Mouse (Mus musculus) right cerebral cortex, adult 18-20 months (tissue): ENCODE measurements around the gene Ttc13.

Source experiments
- DNase-seq: peaks from one replicate; pipeline ENCODE4 v3.0.0; 2022; ENCODE audit warnings: mixed read lengths

Ttc13 gene

DNA sequence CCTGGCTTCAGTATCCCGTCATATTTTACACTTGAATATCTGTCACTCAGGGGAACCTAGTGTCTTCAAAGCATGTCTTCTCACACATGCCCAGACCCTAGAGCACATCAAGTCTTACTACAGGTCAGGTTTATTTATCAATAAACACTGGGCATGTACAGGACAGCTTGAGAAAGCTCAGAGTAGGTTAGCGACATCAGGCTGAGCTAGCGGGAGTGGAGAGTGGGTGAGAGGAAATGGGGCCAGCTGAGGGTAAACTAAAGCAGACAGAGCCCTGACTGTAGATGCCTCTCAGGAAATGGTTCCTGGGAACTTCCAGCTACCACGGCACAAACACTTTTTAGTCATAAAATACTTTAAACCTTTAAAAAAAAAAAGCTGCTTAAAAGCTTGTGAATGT is 18.3 kb downstream of the Ttc13 start:
- no peak for DNase-seq

DNA sequence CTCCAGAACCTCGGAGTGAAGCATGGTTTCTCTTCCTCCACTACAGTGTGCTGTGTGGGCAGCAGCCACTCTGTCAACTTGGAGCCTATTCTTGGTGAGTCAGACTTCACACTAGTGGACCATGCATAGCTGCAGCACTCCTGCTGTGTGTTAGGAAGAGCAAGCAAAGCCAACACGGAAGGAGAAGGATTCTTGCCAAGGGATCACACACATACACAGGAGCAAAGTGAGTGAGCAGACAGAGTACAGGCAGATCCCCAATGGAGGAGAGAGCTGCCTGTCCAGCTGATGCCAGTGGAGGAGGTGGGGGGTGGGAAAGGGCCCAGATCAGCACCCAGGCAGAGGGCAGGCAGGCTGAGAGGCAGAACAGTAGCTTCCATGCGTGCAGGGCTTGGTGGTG is 19.6 kb downstream of the Ttc13 start:
- peak; percentile 57 for DNase-seq

DNA sequence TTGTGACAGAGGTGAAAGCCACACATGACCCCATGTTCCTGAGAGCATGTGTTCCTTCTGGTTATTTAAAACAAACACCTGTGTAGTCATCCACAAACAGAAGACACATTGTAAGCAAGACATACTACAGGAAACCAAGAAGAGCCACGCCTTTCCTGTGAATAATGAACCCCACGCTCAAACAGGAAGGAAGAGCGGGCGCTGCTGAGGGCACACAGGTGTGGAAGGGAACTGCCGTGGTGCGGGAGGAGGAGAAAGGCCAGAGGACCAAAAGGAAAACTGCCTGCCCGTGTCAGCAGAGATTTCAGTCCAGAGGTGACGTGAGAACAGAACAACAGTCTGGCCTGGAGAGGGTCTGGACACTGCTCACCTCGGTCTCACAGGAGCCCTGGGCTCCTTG is 20.8 kb downstream of the Ttc13 start:
- no peak for DNase-seq

DNA sequence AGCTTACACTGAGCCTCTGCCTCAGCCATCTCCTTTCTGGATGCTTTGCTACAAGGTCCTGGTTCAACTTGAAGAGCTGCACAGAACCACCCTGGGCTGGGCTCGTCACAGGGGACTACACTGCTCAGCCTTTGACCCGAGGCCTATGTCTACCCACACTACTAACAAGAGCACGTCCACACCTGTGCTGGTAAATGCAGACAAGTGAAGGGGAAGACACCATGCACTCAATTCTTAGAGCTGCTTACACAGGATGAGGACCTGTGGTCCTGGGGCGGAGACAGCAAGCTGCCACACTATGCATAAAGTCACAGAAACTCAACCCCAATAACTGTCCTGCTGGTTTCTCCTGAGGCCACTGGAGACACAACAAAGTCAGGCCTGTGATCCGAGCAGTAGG is 21.5 kb downstream of the Ttc13 start:
- no peak for DNase-seq

DNA sequence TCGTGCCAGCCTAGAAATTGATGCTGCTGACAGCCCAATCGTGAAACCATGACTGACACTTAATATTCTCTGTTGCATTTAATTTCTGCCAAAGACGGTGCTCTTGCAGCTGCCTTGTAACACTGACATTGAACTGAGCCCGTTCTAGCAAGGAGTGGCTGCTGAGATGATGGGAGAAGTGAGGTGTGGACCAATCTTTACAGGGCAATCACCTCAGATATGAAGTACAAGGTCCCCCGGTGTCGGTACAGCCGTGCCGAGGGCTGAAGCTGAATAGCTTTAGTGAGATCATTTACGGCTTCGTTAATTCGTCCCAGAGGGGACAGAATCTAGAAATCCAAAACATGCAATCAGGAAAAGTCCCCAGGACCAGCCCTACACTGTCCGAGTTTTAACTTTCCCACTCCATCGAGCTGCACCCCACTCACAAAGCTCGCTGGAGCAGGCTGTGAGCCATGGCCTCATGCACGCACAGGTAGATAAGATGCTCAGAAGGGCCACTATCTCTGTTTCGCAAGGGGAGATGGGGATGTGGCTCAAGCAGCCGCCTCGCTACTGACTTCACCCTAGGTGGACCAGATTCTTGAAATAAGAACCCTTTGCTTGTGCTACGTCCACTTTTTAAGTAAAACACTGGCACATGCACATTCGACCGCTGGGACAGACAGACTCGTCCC is 26.2 kb downstream of the Ttc13 start:
- DNase-seq, result no peak

DNA sequence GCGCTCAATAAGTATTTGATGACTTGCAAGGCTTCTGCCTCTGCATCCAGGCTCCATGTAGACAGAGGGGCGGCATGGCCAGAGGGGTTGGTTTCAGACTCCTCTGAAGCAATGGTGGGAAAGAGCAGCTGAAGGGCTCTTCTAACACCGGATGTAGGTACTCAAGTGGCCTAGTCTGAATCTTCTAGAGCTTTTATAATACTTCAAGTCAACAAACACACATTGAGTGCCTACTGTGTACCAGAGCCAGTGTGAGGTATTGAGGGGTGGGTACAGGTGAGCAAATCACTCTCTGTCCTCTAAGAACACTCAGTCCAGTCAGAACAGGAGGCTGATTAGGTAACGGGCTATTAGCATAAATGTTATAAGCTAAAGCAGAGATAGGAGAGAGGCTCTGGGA is 30.1 kb downstream of the Ttc13 start:
- DNase-seq, result no peak

DNA sequence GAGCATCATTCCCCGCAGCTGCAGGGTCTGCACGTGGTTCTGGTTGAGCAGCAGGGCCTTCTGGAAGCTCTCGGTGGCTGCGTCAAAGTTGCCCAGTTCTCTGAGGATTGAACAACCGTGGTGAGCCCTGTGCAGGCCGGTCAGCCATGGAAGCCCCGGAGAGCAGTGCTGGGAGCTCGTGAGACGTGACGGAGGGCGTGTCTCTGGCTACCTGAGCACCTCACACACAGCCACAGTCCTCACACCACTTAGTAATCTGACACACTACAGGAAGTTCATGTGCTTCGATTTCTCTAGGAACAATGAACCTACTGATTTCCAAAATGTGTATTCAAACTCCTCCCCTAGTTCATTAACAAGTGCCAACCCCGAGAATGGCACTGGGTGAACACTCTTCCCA is 32.9 kb downstream of the Ttc13 start:
- no peak for DNase-seq

DNA sequence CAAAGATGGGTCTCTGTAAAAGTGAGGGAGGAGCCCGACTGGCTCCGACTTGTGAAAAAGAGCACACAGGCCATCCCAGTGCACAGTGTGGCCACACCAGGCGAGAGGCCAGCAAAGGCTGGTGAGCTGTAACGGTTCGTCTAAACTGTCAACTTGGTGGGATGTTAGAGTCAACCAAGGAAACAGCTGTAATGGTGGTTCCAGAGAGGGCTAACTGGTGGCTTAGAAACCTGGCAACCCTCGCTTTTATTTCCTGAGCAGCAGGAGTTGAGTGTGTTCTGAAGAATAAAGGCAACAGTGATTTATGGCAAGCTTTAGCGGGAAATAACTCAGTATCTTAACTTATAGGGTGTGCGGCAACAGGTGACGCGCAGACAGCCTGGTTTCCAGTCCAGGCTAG is 39.6 kb downstream of the Ttc13 start:
- no peak for DNase-seq

DNA sequence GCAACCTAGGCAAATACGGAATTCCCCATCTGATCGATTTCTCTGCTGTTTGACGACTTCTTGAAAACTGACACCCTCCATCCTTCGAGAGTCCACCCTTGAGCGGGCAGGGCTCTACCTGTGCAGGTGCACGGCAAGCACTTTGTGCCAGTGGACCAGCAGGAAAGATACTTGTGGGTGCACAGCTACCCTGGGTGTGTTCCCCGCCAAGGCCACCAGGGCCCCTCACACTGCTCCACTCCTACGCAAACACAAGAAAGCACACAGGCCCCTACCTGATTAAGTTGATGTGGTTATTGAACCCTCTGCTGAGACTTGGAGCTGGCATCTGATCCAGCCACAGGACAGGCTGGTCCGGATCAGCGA is 40.0 kb downstream of the Ttc13 start:
- DNase-seq, result no peak

DNA sequence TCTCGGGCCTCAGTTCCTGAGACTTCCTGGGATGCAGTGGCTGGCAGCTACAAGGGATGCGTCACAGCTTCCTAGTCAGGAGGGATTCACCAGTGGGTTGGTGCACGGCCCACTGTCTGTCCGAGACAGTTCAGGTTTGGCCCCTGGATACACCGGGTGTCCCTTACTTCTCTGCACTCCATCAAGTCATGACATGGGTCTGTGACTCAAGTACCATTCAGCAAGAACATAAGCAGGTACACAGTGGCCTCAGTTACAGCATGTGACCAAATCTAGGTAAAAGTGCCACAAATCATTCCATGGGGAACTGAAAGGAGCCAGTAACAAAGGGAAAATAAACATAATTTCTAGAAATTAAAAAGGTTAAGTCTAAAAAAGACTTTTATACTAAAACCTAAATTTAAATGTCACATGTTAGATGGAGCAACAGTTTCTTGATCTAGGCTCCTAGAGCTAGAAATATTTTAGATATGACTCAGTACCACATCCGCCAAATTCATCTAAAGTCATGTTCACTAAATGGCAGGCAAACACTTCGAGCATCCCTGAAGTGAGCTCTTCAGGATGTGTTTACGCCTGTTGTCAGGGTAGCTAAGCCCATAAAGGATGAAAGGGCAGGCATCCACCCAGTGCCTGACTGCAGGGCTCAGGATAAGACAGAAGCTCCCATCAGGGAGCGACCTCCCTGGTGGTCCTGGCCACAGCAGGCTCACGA is 40.5 kb downstream of the Ttc13 start:
- DNase-seq, result no peak

DNA sequence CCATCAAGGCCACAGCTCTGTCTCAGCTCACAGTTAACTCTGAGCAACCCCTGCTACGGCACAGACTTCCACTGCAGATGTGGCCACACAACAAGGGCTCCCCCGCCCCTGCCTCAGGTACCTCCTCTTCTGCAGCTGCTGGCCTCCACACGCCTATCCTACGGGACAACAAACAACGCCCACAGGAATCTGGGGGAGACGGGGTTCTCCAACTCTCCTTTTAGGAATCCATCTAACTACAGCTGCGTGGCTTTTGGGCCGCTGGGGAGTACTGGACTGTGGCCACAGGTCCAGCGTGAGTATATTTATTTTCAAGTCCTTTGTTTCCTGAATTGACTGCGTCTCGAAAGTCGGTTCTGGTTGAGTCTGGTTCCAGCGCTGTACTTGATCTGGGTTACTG is 43.5 kb downstream of the Ttc13 start:
- no peak for DNase-seq

DNA sequence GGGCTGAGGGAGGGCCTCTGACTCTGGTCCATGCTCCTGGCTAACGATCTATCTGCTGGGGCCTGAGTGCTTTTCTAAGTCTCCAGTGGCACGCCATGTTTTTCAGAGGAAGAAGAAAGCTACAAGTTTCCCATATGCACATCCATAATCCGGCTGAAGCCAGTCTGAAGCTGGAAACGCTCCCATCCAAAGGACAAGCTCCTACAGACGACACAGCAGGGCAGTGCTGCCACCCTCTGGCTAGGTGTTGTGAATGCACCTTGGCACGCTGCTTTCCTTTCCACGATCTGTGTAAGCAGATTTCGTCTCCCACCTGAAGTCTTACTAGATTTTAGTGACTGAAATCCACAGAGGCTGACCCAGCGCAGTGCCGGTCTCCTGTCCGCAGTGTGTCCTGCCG is 44.3 kb downstream of the Ttc13 start:
- peak; percentile 89 for DNase-seq

DNA sequence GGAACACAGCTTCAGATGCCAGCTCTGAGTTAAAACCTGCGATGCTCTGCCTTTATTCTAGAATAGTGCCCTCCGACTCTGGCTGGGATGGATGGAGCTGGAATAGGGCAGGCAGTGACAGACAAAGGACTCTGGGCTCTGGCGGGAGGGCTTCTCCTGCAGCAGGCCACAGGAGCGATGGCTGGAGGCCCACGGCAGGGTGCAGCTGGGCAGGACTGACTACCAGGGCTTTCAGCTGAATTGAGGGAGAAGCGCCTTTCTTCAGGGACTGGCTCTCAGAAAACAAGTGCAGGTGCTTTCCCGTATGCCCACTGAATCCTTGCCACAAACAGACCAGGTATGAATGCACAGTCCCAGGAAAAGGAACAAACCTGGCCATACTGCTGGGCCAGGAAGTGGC is 44.7 kb downstream of the Ttc13 start:
- DNase-seq, result no peak

DNA sequence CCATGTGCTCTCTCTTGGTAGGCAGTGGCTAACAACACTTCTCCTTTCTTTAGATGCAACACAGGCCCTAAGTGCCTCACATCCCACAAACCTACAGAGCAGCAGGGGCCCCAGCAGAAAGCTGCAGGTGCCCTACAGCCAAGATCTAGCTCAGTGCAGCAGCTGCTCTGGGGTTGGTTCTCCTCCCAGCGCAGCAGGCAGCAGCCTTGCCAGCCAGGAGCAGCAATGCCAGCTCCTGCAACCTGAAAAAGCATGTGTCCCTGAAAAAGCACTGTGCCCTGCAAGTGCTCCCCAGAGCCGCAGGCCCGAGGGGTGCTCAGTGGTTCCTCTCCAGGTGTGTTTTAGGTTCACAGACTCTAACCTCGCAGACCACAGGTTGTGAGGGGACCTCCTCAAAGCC is 45.1 kb downstream of the Ttc13 start:
- peak; percentile 10 for DNase-seq

DNA sequence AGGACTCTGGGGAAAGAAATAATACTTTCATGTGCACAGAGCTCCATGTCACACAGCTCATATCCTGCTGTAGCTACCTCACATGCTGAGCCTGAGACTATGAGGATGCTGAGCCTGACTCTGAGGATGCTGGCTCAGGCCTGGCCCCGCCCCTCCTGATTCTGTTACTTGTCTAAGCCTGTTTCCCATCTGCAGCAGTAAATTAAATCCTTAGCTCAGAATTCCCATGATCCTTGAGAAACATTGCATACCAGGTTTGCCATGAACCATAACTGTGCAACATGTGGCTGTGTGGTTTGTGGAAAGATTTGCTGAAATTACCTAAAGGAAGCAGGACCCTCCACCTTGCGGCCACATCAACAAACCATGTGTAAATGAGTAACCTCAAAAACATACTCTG is 49.4 kb downstream of the Ttc13 start:
- DNase-seq, result no peak

DNA sequence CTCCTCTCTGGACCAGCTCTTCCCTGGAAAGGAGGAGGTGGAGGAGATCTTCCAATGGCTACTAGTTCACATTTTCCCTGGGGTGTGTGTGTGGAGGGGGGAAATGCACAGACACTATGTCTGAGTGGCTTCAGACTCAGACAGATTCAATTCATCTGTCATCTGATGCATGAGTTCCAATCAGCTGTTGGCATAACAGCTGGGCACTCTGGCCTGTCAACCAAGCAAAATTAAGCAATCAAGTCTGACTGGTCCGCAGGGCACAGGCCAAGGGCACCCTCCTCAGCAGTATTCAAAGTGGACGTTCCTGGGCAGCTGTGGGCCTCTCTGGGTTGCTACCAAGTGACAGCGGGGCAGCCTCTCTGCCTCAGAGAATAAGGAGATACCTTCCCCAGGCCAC is 53.0 kb downstream of the Ttc13 start:
- no peak for DNase-seq

DNA sequence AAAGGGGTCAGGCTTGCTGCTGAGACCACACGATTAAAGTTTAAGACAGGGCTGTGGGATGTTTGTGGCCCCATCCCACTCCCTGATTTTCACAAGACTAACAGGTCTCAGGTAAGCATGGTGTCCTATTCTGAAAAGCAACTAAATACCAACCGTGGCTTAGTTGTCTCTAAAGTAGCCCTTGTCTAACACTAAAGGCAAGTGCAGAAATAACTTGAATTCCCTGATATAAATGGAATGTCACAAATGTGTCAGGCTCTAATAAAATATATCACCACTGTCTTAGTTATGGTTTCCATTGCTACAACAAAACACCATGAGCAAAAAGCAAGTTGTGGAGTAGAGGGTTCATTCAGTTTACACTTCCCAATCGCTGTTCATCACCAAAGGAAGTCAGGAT is 57.4 kb downstream of the Ttc13 start:
- no peak for DNase-seq

DNA sequence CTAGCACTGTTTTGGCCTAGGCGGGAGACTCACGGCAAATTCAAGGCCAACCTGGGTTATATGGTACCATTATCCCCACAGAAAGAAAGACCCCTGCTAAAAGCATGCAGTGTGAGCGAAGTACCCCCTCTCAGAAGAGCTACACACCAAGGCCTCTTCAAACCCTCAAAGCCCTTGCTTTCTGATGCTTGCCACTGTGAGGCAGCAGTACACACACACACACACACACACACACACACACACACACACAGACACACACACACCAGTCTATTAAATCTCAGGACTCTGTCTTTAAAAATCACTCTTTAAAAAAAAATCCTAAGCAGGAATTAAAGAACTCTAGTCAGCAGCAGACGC is 57.9 kb downstream of the Ttc13 start:
- DNase-seq, result no peak

DNA sequence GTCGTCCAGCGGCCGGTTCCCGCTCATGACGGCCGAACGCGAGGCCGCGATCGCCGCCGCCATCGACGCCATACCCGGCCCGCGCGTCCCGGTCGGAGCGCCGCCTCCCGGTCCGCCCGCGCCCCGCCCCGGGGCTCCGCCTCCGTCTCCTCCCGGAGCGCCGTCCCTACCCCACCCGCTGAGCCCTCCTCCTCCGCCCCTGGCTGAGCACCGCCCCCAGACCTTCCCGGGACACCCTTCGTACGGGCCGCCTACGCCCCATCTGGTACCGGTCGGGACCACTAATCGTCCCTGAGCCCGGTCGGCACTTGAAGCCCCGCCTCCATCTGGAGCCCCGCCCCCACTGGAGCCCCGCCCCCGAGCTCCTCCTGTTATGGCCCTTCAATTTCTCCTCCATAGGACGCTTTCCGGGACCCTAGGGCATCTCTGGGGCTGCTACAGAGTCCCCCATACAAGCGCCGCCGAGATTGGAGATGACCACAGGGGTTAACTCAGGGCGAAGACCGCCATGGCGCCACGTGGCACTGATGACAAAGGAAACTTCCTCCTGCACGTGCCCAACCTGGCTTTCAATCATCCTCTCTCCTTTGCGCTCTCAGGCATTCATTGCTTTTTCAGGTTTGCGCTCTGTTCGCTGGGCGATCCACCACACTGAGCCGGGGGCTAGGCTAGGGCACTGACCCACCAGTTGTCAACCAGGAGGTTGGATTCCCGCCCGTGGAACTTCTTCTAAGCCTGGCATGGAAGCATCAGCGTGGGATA is 58.5 kb downstream of the Ttc13 start, which contains the start of gene 2310022B05Rik:
Gene 2310022B05Rik (minus strand): TSS at position 258 of the 762 bp plus-strand sequence.
- DNase-seq, result peak; percentile 84

DNA sequence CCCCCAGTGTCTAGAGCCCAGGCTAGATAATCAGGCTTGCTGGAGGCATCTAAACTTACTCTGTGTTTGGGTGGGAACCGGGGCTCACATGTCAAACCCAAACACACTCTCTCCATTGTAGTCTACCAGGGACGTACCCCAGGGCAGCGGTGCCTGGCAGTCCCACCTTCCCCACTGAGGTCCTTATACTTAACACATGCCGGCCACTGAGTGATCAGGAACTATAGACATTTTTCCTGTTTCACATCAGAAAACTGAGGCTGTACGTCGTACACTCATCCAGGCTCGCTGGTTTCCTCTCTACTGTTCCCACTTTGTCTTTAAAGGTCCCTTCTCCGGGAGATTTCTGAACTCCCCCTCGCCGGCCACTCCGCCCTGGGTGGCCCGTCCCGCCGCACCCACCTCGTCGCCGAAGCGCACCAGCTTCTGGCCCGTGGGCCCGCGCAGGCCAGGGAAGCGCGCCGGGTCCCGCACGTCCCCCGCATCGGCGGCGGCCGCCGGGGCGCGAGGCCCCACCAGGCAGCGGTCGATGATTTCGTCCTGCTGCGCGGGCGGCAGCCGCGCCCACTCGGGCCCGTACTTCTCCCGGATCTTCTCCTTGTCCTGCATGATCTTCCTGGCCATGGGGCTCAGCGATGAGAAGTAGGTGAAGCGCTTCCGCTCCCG is 59.2 kb downstream of the Ttc13 start:
- DNase-seq, result no peak

DNA sequence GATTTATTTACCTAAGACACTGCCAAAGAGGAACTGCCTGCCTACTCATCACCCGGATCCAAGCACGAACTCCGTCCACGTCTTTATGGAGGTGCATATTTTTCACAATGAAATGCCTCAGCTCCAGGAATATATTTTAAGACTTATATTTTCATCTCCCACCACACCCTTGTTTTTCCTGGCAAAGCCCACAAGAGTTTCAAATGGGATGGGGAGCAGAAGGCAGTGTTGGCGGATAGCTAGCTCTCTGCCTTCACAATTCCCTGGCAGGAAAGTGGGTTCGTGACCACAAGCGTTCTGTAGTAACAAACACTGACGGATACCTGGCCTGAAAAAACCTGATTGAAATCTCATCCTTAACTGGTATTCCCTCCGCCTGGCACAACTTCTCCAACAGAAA is 60.0 kb downstream of the Ttc13 start:
- DNase-seq, result peak; percentile 71

DNA sequence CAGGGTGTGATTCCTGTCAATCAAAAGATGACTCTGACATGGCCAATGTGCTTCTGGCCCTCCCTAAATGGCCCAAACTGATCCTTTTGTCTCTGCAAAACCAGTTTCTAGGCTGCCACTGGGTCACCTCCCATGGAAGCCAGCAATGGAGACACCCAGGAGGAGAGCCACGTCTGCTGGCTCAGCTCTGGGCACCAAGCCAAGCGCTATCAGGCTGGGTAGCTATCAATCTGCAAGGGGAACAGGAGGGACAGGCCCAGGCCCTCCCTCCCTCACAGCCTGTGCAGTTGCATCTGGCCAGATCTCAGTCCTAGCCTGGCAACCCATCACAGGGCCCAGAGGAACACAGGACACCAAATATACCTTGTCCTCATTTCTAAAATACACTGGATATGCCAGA is 63.4 kb downstream of the Ttc13 start:
- peak; percentile 49 for DNase-seq

DNA sequence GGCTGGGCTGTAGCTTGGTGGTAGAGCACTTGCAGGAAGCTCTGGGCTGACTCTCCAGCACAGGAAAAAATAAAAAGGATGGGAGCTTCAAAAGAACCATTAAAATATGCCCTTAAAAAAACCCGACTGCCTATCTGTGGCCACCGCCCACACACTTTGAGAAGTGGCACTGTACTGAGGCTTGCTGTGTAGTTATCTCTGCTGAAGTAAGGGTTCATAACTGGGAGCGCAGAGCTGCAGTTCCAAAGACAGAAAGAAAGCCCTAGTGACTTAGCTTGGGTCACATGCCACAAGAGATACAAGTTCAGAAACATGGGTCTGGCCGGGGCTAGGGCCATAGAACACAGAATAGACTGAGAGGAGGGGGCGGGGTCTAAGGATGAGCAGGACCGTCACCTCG is 63.8 kb downstream of the Ttc13 start:
- no peak for DNase-seq
